Mouse (Mus musculus): ENCODE measurements around the gene Prkag2. TPM values are rescaled to one million over a fixed set of nuclear protein-coding genes. Genes with fewer than 3 reads are reported as not detected.

The Prkag2 gene
- polyA plus RNA-seq (2016; fragmentation: Nextera tagmentation; extraction: Ambion mirVana) = 45.0 and 48.4 TPM in 2 replicates

- peaks cover 27% of the 10 kb centered on the region for H3K4me1 ChIP-seq
- H3K27me3 ChIP-seq (ENCODE audit: poor library complexity, severe bottlenecking) = peaks cover 74% of the 10 kb centered on the region
- no peaks in the 10 kb centered on the region for H3K36me3 ChIP-seq (replicated peaks)
- no peaks in the 10 kb centered on the region for H3K9me3 ChIP-seq
- peak within 1 kb of the TSS; percentile 69 for H3K4me3 ChIP-seq
- WGBS = under 1% methylated on average over 41 of the region's 50 CpGs
- DNase-seq (ENCODE audit: extremely low spot score, low spot score) = peak; percentile 56
- peak within 1 kb of the TSS; percentile 81 for H3K27ac ChIP-seq
Measured at GRCm38 (mm10) chr5:25100516-25101125, at the start of gene Prkag2. Gene Prkag2, minus strand, starts transcription at chr5:25100642.

- H3K36me3 ChIP-seq (replicated peaks) = no peaks in the 10 kb centered on the region
- no peak overlapping the region for H3K4me3 ChIP-seq
- no peak overlapping the region for H3K27ac ChIP-seq
- peaks cover 8% of the 10 kb centered on the region for H3K4me1 ChIP-seq
- no peaks in the 10 kb centered on the region for H3K9me3 ChIP-seq
- DNase-seq (ENCODE audit: extremely low spot score, low spot score) = no peak
- 84% methylated on average over 2 of the region's 2 CpGs for WGBS
- H3K27me3 ChIP-seq (ENCODE audit: poor library complexity, severe bottlenecking) = no peaks in the 10 kb centered on the region
Measured at GRCm38 (mm10) chr5:25149331-25149965, 49.0 kb upstream of the Prkag2 start.

- Histone ChIP-seq H3K27ac (no peak overlapping the region), H3K4me3 (no peak overlapping the region), H3K9me3 (no peaks in the 10 kb centered on the region), H3K36me3 (replicated peaks) (no peaks in the 10 kb centered on the region), H3K4me1 (no peaks in the 10 kb centered on the region), H3K27me3 (ENCODE audit: poor library complexity, severe bottlenecking) (no peaks in the 10 kb centered on the region)
- 79% methylated on average over 7 of the region's 7 CpGs for WGBS
- no peak for DNase-seq (ENCODE audit: extremely low spot score, low spot score)
Measured at GRCm38 (mm10) chr5:25146705-25147104, 46.3 kb upstream of the Prkag2 start.

- WGBS = 88% methylated on average over 4 of the region's 4 CpGs
- no peaks in the 10 kb centered on the region for H3K27me3 ChIP-seq (ENCODE audit: poor library complexity, severe bottlenecking)
- no peaks in the 10 kb centered on the region for H3K36me3 ChIP-seq (replicated peaks)
- H3K4me1 ChIP-seq = no peaks in the 10 kb centered on the region
- H3K4me3 ChIP-seq = no peak overlapping the region
- DNase-seq (ENCODE audit: extremely low spot score, low spot score) = no peak
- no peak overlapping the region for H3K27ac ChIP-seq
- H3K9me3 ChIP-seq = no peaks in the 10 kb centered on the region
Measured at GRCm38 (mm10) chr5:25127865-25128264, 27.4 kb upstream of the Prkag2 start.

- Histone ChIP-seq H3K9me3 (no peaks in the 10 kb centered on the region), H3K27ac (no peak overlapping the region), H3K27me3 (ENCODE audit: poor library complexity, severe bottlenecking) (no peaks in the 10 kb centered on the region), H3K4me3 (no peak overlapping the region), H3K36me3 (replicated peaks) (no peaks in the 10 kb centered on the region), H3K4me1 (no peaks in the 10 kb centered on the region)
- DNase-seq (ENCODE audit: extremely low spot score, low spot score) = no peak
- WGBS = 79% methylated on average over 3 of the region's 3 CpGs
Measured at GRCm38 (mm10) chr5:25125884-25126560, 25.6 kb upstream of the Prkag2 start.

GRCm38 (mm10) chr5:25122534-25122933, 22.1 kb upstream of the Prkag2 start:
- no peaks in the 10 kb centered on the region for H3K9me3 ChIP-seq
- no peak overlapping the region for H3K27ac ChIP-seq
- H3K27me3 ChIP-seq (ENCODE audit: poor library complexity, severe bottlenecking) = no peaks in the 10 kb centered on the region
- no peaks in the 10 kb centered on the region for H3K36me3 ChIP-seq (replicated peaks)
- H3K4me1 ChIP-seq = no peaks in the 10 kb centered on the region
- WGBS = 86% methylated on average over 1 of the region's 1 CpGs
- DNase-seq (ENCODE audit: extremely low spot score, low spot score) = no peak
- H3K4me3 ChIP-seq = no peak overlapping the region

GRCm38 (mm10) chr5:25119148-25119547, 18.7 kb upstream of the Prkag2 start:
- no peak for DNase-seq (ENCODE audit: extremely low spot score, low spot score)
- Histone ChIP-seq H3K4me1 (no peaks in the 10 kb centered on the region), H3K27me3 (ENCODE audit: poor library complexity, severe bottlenecking) (no peaks in the 10 kb centered on the region), H3K27ac (no peak overlapping the region), H3K9me3 (no peaks in the 10 kb centered on the region), H3K36me3 (replicated peaks) (no peaks in the 10 kb centered on the region), H3K4me3 (no peak overlapping the region)
- whole genome bisulfite sequencing = 80% methylated on average over 5 of the region's 5 CpGs

- no peak for DNase-seq (ENCODE audit: extremely low spot score, low spot score)
- 84% methylated on average over 5 of the region's 5 CpGs for WGBS
Measured at GRCm38 (mm10) chr5:25115997-25116396, 15.6 kb upstream of the Prkag2 start.

GRCm38 (mm10) chr5:25115216-25115615, 14.8 kb upstream of the Prkag2 start:
- Histone ChIP-seq H3K4me1 (no peaks in the 10 kb centered on the region), H3K27me3 (ENCODE audit: poor library complexity, severe bottlenecking) (no peaks in the 10 kb centered on the region), H3K4me3 (no peak overlapping the region), H3K27ac (no peak overlapping the region), H3K9me3 (no peaks in the 10 kb centered on the region), H3K36me3 (replicated peaks) (no peaks in the 10 kb centered on the region)
- 81% methylated on average over 5 of the region's 5 CpGs for WGBS
- DNase-seq (ENCODE audit: extremely low spot score, low spot score) = no peak

More at GRCm38 (mm10) chr5:25115997-25116396, 15.6 kb upstream of the Prkag2 start:
- H3K36me3 ChIP-seq (replicated peaks) = no peaks in the 10 kb centered on the region
- no peaks in the 10 kb centered on the region for H3K27me3 ChIP-seq (ENCODE audit: poor library complexity, severe bottlenecking)
- H3K9me3 ChIP-seq = no peaks in the 10 kb centered on the region
- H3K27ac ChIP-seq = no peak overlapping the region
- no peaks in the 10 kb centered on the region for H3K4me1 ChIP-seq
- no peak overlapping the region for H3K4me3 ChIP-seq

GRCm38 (mm10) chr5:25114110-25114509, 13.7 kb upstream of the Prkag2 start:
- Histone ChIP-seq H3K27me3 (ENCODE audit: poor library complexity, severe bottlenecking) (no peaks in the 10 kb centered on the region), H3K9me3 (no peaks in the 10 kb centered on the region), H3K36me3 (replicated peaks) (no peaks in the 10 kb centered on the region), H3K4me3 (no peak overlapping the region), H3K4me1 (peaks cover 5% of the 10 kb centered on the region), H3K27ac (no peak overlapping the region)
- no peak for DNase-seq (ENCODE audit: extremely low spot score, low spot score)

- WGBS = 91% methylated on average over 3 of the region's 3 CpGs
- Histone ChIP-seq H3K27ac (no peak overlapping the region), H3K36me3 (replicated peaks) (no peaks in the 10 kb centered on the region), H3K4me1 (peaks cover 5% of the 10 kb centered on the region), H3K27me3 (ENCODE audit: poor library complexity, severe bottlenecking) (no peaks in the 10 kb centered on the region; the same call in 1 of the 2 replicates), H3K9me3 (no peaks in the 10 kb centered on the region), H3K4me3 (no peak overlapping the region)
- DNase-seq (ENCODE audit: extremely low spot score, low spot score) = no peak
Measured at GRCm38 (mm10) chr5:25110314-25110713, 9.9 kb upstream of the Prkag2 start.

- Histone ChIP-seq H3K9me3 (no peaks in the 10 kb centered on the region), H3K27ac (no peak overlapping the region), H3K4me3 (no peak overlapping the region), H3K36me3 (replicated peaks) (no peaks in the 10 kb centered on the region), H3K4me1 (peaks cover 13% of the 10 kb centered on the region), H3K27me3 (ENCODE audit: poor library complexity, severe bottlenecking) (peaks cover 27% of the 10 kb centered on the region)
- DNase-seq (ENCODE audit: extremely low spot score, low spot score) = no peak
Measured at GRCm38 (mm10) chr5:25105748-25106147, 5.3 kb upstream of the Prkag2 start.

GRCm38 (mm10) chr5:25101126-25101523, 683 bp upstream of the Prkag2 start:
- DNase-seq (ENCODE audit: extremely low spot score, low spot score) = peak; percentile 41
- H3K27me3 ChIP-seq (ENCODE audit: poor library complexity, severe bottlenecking) = peaks cover 73% of the 10 kb centered on the region
- H3K4me1 ChIP-seq = peaks cover 27% of the 10 kb centered on the region
- peak overlapping the region; percentile 69 for H3K4me3 ChIP-seq
- no peaks in the 10 kb centered on the region for H3K9me3 ChIP-seq
- WGBS = under 1% methylated on average over 25 of the region's 25 CpGs
- no peaks in the 10 kb centered on the region for H3K36me3 ChIP-seq (replicated peaks)
- H3K27ac ChIP-seq = peak overlapping the region; percentile 81
